8 mouse cellular contexts compared by ENCODE assay signal in the genomic region with DNA sequence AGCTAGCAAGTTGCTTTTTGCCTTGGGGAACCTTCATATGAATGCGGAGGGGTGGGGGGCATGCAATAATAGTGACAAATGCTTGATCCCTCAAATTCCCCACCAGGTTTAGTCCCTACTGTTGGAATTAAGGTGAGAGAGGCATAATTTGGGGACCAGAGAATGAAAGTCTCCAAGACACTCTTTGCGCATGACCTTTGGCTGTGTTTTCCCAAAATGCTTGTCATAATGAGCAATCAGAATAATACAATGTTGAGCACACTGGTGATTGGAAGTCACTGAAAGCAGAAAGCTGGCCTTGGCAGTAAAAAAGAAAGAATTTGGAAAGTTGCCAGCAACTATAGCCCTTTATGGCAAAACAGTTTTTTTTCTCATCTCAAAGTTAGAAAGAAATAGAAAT. TPM values are rescaled to one million over a fixed set of nuclear protein-coding genes. Genes with fewer than 3 reads are reported as not detected.
DNase-seq lines count a peak whose midpoint lies in the region; ATAC-seq lines count a peak whose summit lies in the region.

No protein-coding gene starts in this region.

- H3K4me2 ChIP-seq in heart, embryonic 14.5 days (ENCODE audit: low read length), result peak overlapping the region; percentile 97
- H3K4me2 ChIP-seq in hindbrain, embryonic 14.5 days (replicated peaks), result peak overlapping the region; percentile 90
- H3K4me2 ChIP-seq in midbrain, embryonic 14.5 days (ENCODE audit: low read length), result peak overlapping the region; percentile 66

- ATAC-seq in heart, embryonic 14.5 days (ENCODE audit: insufficient number of reproducible peaks, insufficient read depth, low FRiP score, low read depth), result no peak
- ATAC-seq in hindbrain, embryonic 14.5 days (ENCODE audit: low FRiP score), result no peak
- ATAC-seq in midbrain, embryonic 14.5 days (ENCODE audit: low FRiP score, low TSS enrichment), result no peak

- H3K4me3 ChIP-seq in heart, embryonic 14.5 days (ENCODE audit: control insufficient read depth in 1 of 2, insufficient read depth in 1 of 2, low read depth in 1 of 2, low read length in 2 of 2), result peak overlapping the region in 1 of 2 experiments; percentile 56; a peak in 2 of 4 replicates
- H3K4me3 ChIP-seq in hindbrain, embryonic 14.5 days (replicated peaks; ENCODE audit: low read length), result peak overlapping the region; percentile 91
- H3K4me3 ChIP-seq in midbrain, embryonic 14.5 days (replicated peaks; ENCODE audit: low read depth, low read length), result peak overlapping the region; percentile 79

- no peaks in the 10 kb centered on the region for H3K4me1 ChIP-seq in heart, embryonic 14.5 days (ENCODE audit: control insufficient read depth in 2 of 2, insufficient read depth in 2 of 2, low read length in 2 of 2)
- peaks cover 4% of the 10 kb centered on the region; the same call in 1 of the 2 replicates for H3K4me1 ChIP-seq in hindbrain, embryonic 14.5 days (replicated peaks; ENCODE audit: control insufficient read depth, insufficient read depth, low read length)
- 0 out of 2 replicates have a peak, but pooled peaks cover 4% of the 10 kb centered on the region for H3K4me1 ChIP-seq in midbrain, embryonic 14.5 days (ENCODE audit: control insufficient read depth, insufficient read depth, low read length)

- H3K9ac ChIP-seq in heart, embryonic 14.5 days (ENCODE audit: low read length), result no peak overlapping the region
- peak overlapping the region; percentile 93 for H3K9ac ChIP-seq in hindbrain, embryonic 14.5 days
- H3K9ac ChIP-seq in midbrain, embryonic 14.5 days (replicated peaks; ENCODE audit: low read length), result peak overlapping the region; percentile 92

- H3K27me3 ChIP-seq in heart, embryonic 14.5 days (ENCODE audit: control insufficient read depth, insufficient read depth, low read length), result peaks cover 34% of the 10 kb centered on the region
- no peaks in the 10 kb centered on the region for H3K27me3 ChIP-seq in hindbrain, embryonic 14.5 days (ENCODE audit: control insufficient read depth, insufficient read depth, low read length)
- H3K27me3 ChIP-seq in midbrain, embryonic 14.5 days (ENCODE audit: control insufficient read depth, insufficient read depth, low read length), result no peaks in the 10 kb centered on the region

- no peaks in the 10 kb centered on the region for H3K9me3 ChIP-seq in heart, embryonic 14.5 days (ENCODE audit: control insufficient read depth, low read length)
- no peaks in the 10 kb centered on the region for H3K9me3 ChIP-seq in hindbrain, embryonic 14.5 days (ENCODE audit: control insufficient read depth, low read length)
- H3K9me3 ChIP-seq in midbrain, embryonic 14.5 days (ENCODE audit: control insufficient read depth, low read length), result no peaks in the 10 kb centered on the region

- no peak for DNase-seq in heart, adult 8-10 months (ENCODE audit: low spot score)
- peak; percentile 19 for DNase-seq in brain, adult 2 months (ENCODE audit: low read depth, low spot score)
- DNase-seq in hindbrain, embryonic 14.5 days (ENCODE audit: low spot score), result no peak
- DNase-seq in midbrain, embryonic 14.5 days, result peak; percentile 18
- DNase-seq in embryo, embryonic 11 days, result no peak
- DNase-seq in thymus, adult 18-20 months, result no peak
- no peak for DNase-seq in layer of hippocampus, postnatal 36 days

- 70% methylated on average over 2 of the region's 2 CpGs for WGBS in heart, embryonic 14.5 days
- WGBS in hindbrain, embryonic 14.5 days, result 62% methylated on average over 2 of the region's 2 CpGs
- WGBS in midbrain, embryonic 14.5 days, result 64% methylated on average over 2 of the region's 2 CpGs

- no peaks in the 10 kb centered on the region for H3K36me3 ChIP-seq in heart, embryonic 14.5 days (ENCODE audit: control insufficient read depth, insufficient read depth, low read length)
- no peaks in the 10 kb centered on the region for H3K36me3 ChIP-seq in hindbrain, embryonic 14.5 days (replicated peaks; ENCODE audit: control insufficient read depth, insufficient read depth)
- no peaks in the 10 kb centered on the region for H3K36me3 ChIP-seq in midbrain, embryonic 14.5 days (ENCODE audit: control insufficient read depth, insufficient read depth, low read length)

- no peak overlapping the region for H3K27ac ChIP-seq in heart, embryonic 14.5 days (replicated peaks in 1 of 2; ENCODE audit: control insufficient read depth in 1 of 2, insufficient read depth in 1 of 2, low read depth in 2 of 2, low read length in 2 of 2)
- no peak overlapping the region for H3K27ac ChIP-seq in hindbrain, embryonic 14.5 days
- H3K27ac ChIP-seq in midbrain, embryonic 14.5 days (replicated peaks; ENCODE audit: low read depth, low read length), result no peak overlapping the region; the same call in 1 of the 2 replicates

RNA-seq across cellular contexts. Expression of gene Adam23, which starts 1.0 kb away (rescaled TPM):
- 1.9 and 2.1 TPM in 2 replicates for polyA plus RNA-seq in heart, embryonic 14.5 days (2014; fragmentation: Nextera tagmentation; extraction: Ambion mirVana)
- total RNA-seq in heart, adult 8-10 months (2022), result 1 to 10 TPM; 1.9 to 2.8 (median 2.0) TPM
- polyA plus RNA-seq in hindbrain, embryonic 14.5 days (2014; fragmentation: Nextera tagmentation; extraction: Ambion mirVana), result 19.4 and 21.5 TPM in 2 replicates
- 16.8 and 17.5 TPM in 2 replicates for polyA plus RNA-seq in midbrain, embryonic 14.5 days (2014; fragmentation: Nextera tagmentation; extraction: Ambion mirVana)
- 100 to 1,000 TPM; 118 to 122 TPM for total RNA-seq in layer of hippocampus, postnatal 36 days (2021)

Comparison
In these comparisons a context has a peak if more than half of its experiments do, and no peak if none do; other contexts are left out.
1. DNase-seq: peak in brain, adult 2 months (single experiment) and midbrain, embryonic 14.5 days (single experiment); none in heart, adult 8-10 months (single experiment), hindbrain, embryonic 14.5 days (single experiment), embryo, embryonic 11 days (single experiment), thymus, adult 18-20 months (0 of 2) and layer of hippocampus, postnatal 36 days (0 of 2).
2. Peak in every context shown above with its lines, with median percentiles within 50 percentile points of each other: H3K4me2 ChIP-seq.